Mouse (Mus musculus): ENCODE data around the gene Ulk3.

DNA sequence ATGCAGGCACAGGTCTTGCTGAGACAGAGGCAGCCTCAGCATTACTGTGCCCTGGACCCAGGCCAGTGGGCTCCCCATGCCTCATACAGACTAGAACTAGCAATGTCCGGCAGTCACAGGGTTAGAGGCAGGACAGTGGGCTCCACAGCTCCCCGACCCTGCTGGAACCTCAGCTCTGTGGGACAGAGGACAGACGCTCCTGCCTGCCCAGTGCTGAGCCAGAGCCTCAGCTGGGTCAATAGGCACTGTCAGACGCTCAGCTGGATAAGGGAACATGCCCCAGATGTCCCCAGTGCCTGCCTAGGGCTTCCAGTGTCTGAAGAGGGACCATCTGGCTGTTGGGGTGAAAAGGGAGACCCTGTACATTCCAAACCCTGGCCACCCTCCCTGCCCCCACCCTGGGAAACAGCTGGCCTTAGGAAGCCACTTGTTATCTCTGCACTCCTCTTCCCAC lies 8.7 kb downstream of the Ulk3 start:
- TF ChIP-seq CTCF (IDR thresholded peaks at IDR 0.05; ENCODE audit: control insufficient read depth, insufficient read depth, low read length) (no peak), POLR2A (IDR thresholded peaks at IDR 0.05; ENCODE audit: borderline replicate concordance, control insufficient read depth, low read depth, low read length) (no peak)
